Mouse (Mus musculus): ENCODE results near the gene Wipi2. TPM values are rescaled to one million over a fixed set of nuclear protein-coding genes. Genes with fewer than 3 reads are reported as not detected.

Wipi2 gene
- polyA plus RNA-seq, 1 experiment = 43.4 TPM

GRCm38 (mm10) chr5:142692971-142693737 lies 65.7 kb downstream of the Wipi2 start:
- DNase-seq (ENCODE audit: low spot score) = no peak

DNA sequence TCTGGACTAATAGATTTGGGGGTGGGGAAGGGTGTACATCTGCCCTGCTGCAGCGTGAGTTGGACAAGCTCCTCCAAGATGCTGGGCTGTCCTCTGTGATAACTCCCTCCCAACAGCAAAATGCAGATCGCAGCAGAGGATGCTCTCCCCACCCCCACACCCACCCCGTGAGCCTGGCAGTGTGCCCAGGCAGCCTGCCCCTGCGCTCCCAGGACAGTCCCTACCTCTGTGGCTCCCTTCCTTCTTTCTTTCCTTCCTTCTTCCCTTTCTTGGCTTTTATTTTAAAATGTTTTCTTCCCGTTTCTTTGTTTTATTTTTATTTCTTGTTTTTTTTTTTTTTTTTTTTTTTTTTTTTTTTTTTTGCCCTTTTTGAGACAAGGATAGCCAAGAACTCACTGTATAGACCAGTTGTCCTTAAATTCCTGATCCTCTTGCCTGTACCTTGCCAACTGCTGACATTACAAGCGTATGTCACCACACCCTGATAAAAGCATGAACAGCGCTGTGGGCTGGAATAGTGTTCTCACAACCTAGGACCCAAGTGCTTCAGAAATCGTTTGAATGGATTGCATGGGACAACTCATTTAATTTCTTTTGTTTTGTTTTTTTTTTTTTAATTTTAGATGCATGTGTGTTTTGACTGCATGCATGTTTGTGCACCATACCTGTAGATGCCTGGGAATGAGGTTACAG lies 66.4 kb downstream of the Wipi2 start:
- DNase-seq (ENCODE audit: low spot score) = no peak

- DNase-seq (ENCODE audit: low spot score) = no peak
Measured at GRCm38 (mm10) chr5:142694627-142695340, 67.3 kb downstream of the Wipi2 start.

DNA sequence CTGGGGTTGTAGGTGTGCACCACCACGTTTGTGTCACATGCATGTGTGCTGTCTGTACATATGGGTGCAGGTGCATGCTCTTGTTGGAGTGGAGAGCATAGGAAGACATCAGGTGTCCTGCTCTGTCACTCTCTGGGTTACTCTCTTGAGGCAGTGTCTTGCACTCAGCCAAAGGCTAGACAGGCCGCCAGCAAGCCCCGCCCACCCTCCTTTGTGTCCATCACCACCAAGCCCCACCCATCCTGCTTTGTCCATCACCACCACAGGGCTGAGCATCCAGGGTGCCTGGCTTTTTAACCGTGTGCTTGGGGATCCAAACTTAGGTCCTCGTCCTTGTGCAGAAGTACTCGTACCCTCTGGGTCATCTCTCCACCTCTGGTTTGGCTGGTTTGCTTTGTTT lies 68.8 kb downstream of the Wipi2 start:
- DNase-seq (ENCODE audit: low spot score) = no peak

DNA sequence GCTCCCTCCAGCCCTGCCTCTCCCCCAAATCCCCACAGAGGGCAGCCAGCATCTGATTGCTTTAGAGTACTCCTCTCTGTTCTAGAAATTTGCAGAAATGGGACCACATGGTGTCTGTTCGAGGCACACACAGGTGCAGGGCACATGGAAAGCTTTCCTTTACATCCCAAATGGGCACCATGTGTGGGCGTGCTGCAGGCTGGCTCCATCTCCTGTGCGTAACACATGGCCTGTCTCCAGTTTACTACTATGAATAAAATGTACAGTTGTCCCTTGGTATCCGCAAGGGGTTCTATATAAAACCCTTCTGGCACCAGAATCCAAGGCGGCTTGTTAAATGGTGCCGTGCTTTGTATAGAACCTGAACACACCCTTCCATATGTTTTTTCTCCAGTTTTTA lies 69.4 kb downstream of the Wipi2 start:
- no peak for DNase-seq (ENCODE audit: low spot score)

- DNase-seq (ENCODE audit: low spot score) = no peak
Measured at GRCm38 (mm10) chr5:142697742-142698141, 70.2 kb downstream of the Wipi2 start.

DNA sequence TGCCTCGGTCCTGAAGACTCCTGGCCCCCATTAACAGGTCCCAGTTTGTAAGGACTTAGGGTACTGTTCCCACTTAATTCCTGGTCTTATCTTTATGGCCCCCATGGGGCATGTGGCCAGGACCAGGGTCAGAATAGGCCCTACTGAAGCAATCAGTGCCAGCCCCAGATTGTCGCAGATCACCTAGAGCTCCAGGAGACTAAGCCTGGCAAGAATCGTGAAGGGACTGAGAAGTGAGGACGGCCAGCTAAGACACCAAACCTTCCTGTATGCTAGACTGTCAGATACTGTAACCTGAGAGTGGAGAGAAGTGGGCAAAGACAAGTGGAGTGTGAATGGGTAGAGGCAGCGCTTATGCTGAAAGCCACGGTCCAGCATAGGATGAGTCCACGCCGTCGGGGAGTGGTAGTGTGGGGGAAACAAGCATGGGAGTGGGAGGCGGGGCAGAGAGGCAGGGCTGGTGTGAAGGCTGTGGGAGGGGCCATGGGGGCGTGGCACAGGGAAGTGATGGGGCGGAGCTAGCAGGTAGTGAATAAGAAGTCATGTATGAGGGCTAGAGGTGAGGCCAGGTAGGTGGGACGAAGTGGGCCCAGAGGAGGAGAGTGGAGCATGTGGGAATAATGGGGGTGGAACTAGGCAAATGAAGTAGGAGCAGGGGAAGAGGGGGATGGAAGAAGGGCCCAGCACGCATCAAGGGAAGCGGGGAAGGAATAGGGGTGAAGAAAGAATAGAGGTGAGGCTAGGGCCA lies 73.5 kb downstream of the Wipi2 start:
- DNase-seq (ENCODE audit: low spot score) = no peak

- DNase-seq (ENCODE audit: low spot score) = no peak
Measured at GRCm38 (mm10) chr5:142701651-142702510, 74.4 kb downstream of the Wipi2 start.

DNA sequence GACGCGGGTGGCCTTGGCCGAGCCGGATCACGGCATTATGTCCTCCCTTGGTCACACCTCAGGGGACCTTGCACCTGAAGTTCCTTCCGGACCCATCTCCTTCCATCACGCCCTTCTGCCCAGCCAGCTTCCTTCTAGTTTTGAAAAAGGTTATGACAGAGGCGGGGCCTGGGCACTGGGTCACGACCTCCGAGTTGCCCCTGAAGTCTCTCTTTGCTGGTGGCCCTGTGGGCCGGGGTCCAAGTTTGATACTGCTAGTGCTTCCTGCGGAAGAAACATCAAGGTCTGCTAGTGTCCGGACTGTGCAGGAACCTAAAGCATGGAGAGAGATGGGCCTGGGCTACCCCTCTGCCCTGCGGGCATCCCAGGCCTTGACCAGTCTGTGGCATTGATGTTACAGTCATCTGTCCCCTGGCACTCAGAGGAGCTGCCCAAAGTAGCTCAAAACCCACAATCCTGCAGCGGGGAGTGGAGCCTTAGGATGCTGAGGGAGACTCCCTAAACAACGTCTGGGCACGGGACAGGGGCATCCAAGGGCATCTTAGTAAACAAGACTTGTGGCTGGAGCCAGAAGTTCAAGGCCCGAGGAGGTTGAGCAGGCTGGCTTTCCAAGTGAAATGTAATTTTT lies 75.1 kb downstream of the Wipi2 start:
- no peak for DNase-seq (ENCODE audit: low spot score)

GRCm38 (mm10) chr5:142703569-142703968 lies 76.1 kb downstream of the Wipi2 start:
- no peak for DNase-seq (ENCODE audit: low spot score)

GRCm38 (mm10) chr5:142707709-142708108 lies 80.2 kb downstream of the Wipi2 start:
- DNase-seq (ENCODE audit: low spot score) = no peak

- DNase-seq (ENCODE audit: low spot score) = no peak
Measured at GRCm38 (mm10) chr5:142709436-142709835, 81.9 kb downstream of the Wipi2 start.

- DNase-seq (ENCODE audit: low spot score) = no peak
Measured at GRCm38 (mm10) chr5:142712373-142712772, 84.9 kb downstream of the Wipi2 start.

GRCm38 (mm10) chr5:142713966-142714365 lies 86.5 kb downstream of the Wipi2 start:
- DNase-seq (ENCODE audit: low spot score) = no peak

GRCm38 (mm10) chr5:142715059-142715458 lies 87.6 kb downstream of the Wipi2 start:
- DNase-seq (ENCODE audit: low spot score) = no peak

GRCm38 (mm10) chr5:142716056-142716455 lies 88.6 kb downstream of the Wipi2 start:
- DNase-seq (ENCODE audit: low spot score) = no peak

DNA sequence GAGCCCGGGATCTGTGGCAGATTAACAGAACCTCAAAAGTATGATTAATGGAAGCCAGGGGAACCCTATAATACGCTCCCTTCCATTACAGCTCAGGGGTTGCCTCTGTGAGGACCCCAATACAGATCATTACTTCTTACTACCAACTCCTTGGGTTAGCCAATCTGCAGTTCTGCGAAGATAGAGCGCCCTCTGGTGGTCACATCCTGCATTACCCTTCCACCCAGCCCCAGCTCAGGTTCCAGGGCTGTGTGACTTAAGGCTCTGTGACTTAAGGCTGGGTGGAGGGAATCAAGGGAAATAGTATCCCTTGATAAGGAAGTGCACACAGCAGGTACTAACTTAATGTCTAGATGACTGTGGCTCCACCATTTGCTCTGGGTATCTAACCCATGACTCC lies 90.5 kb downstream of the Wipi2 start:
- DNase-seq (ENCODE audit: low spot score) = peak; percentile 65

DNA sequence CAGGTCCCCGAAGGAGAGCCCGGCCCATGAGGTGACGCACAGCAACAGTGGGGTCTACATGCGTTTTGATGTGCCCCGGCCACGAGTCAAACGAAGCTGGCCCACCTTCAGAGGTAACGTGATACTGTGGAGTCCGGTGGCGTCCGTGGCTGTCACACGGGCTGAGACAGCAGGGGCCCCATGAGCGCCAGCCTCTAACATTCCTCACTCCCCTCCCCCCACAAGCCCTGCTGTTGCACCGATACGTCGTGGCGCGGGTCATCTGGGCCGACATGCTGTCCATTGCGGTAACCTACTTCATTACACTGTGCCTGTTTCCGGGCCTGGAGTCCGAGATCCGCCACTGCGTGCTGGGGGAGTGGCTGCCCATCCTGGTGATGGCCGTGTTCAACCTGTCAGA lies 91.0 kb downstream of the Wipi2 start:
- DNase-seq (ENCODE audit: low spot score) = no peak

GRCm38 (mm10) chr5:142719897-142720296 lies 92.4 kb downstream of the Wipi2 start:
- no peak for DNase-seq (ENCODE audit: low spot score)

Data from urinary bladder, adult 2 months (tissue).